Mouse (Mus musculus) embryonic facial prominence, embryonic 13.5 days (tissue): ENCODE measurements around the gene Vmn1r220. TPM values are rescaled to one million over a fixed set of nuclear protein-coding genes. Genes with fewer than 3 reads are reported as not detected.
"Not testable (repeated sequence)": the region's sequence is repeated elsewhere in the genome, so short reads cannot be mapped to it uniquely, and the experiment has no call there.

Experiments used
- ATAC-seq: fragments of 200-750 bp; cut with Nextera tagmentation; 2 replicates; pipeline ENCODE4 v1.8.0; 2017; ENCODE audit warnings: low read depth; ENCODE audit not compliant: insufficient number of reproducible peaks, insufficient read depth, low FRiP score, low TSS enrichment
- H3K27ac ChIP-seq: fragments of 300-500 bp; sonication (generic); 2 replicates; pipeline ENCODE4 v1.5.1; 2015; ENCODE audit warnings: moderate library complexity, mild to moderate bottlenecking, inconsistent platforms
- H3K27me3 ChIP-seq: fragments of 300-500 bp; sonication (generic); 2 replicates; pipeline ENCODE4 v1.6.1; 2015; ENCODE audit warnings: mild to moderate bottlenecking, inconsistent platforms
- H3K36me3 ChIP-seq: fragments of 300-500 bp; sonication (generic); 2 replicates; pipeline ENCODE4 v1.6.1; 2015; ENCODE audit warnings: mild to moderate bottlenecking, inconsistent platforms
- H3K4me1 ChIP-seq: fragments of 300-500 bp; sonication (generic); 2 replicates; pipeline ENCODE4 v1.6.1; 2015; ENCODE audit warnings: inconsistent platforms
- H3K4me2 ChIP-seq: fragments of 300-500 bp; sonication (generic); 2 replicates; pipeline ENCODE4 v1.6.1; 2015; ENCODE audit warnings: moderate library complexity, mild to moderate bottlenecking, inconsistent platforms
- H3K4me3 ChIP-seq: fragments of 300-500 bp; sonication (generic); 2 replicates; pipeline ENCODE4 v1.5.1; 2015; ENCODE audit warnings: mild to moderate bottlenecking, inconsistent platforms
- H3K9ac ChIP-seq: fragments of 300-500 bp; sonication (generic); 2 replicates; pipeline ENCODE4 v1.6.1; 2015; ENCODE audit warnings: mild to moderate bottlenecking, inconsistent platforms
- H3K9me3 ChIP-seq: fragments of 300-500 bp; sonication (generic); 2 replicates; pipeline ENCODE4 v1.6.1; 2016; ENCODE audit warnings: inconsistent platforms
- WGBS: fragments of 180-500 bp; shearing (Covaris S2); methylation state at CpG from one replicate; pipeline ENCODE4 v1.1.7; 2015; ENCODE audit warnings: mixed read lengths; 5-methylcytosine and 5-hydroxymethylcytosine counted together
- polyA plus RNA-seq: library from polyadenylated mRNA; unstranded; fragments of >200 nt; fragmentation: Nextera tagmentation; extraction: Ambion mirVana; gene quantifications from 2 replicates; pipeline ENCODE4 v1.2.1, GENCODE M21; 2015

Gene Vmn1r220
- not detected in 2 replicates for polyA plus RNA-seq

GRCm38 (mm10) chr13:23187875-23188274 lies at the start of gene Vmn1r220:
Vmn1r220 (minus strand) TSS chr13:23187975.
- no peak within 1 kb of the TSS for H3K4me2 ChIP-seq
- H3K9me3 ChIP-seq, result no peaks in the 10 kb centered on the region
- no peaks in the 10 kb centered on the region for H3K36me3 ChIP-seq
- 88% methylated on average over 2 of the region's 2 CpGs for WGBS
- H3K27me3 ChIP-seq, result no peaks in the 10 kb centered on the region
- H3K9ac ChIP-seq, result no peak within 1 kb of the TSS
- ATAC-seq, result no peak
- no peaks in the 10 kb centered on the region for H3K4me1 ChIP-seq
- H3K4me3 ChIP-seq, result no peak within 1 kb of the TSS
- no peak within 1 kb of the TSS for H3K27ac ChIP-seq

- not testable (repeated sequence) for H3K9ac ChIP-seq, H3K27me3 ChIP-seq, H3K4me3 ChIP-seq, H3K36me3 ChIP-seq, H3K4me2 ChIP-seq, H3K4me1 ChIP-seq, H3K9me3 ChIP-seq, H3K27ac ChIP-seq, ATAC-seq
Observed at GRCm38 (mm10) chr13:23235847-23236246, 48.1 kb upstream of the Vmn1r220 start, which contains the start of gene Vmn1r222. Vmn1r222 (minus strand) TSS chr13:23235947.

GRCm38 (mm10) chr13:23213827-23214226 lies 26.1 kb upstream of the Vmn1r220 start, which contains the start of gene Vmn1r221:
Vmn1r221 (plus strand) TSS chr13:23214127.
- H3K4me3 ChIP-seq, H3K27ac ChIP-seq, H3K9ac ChIP-seq, H3K9me3 ChIP-seq, H3K4me2 ChIP-seq, ATAC-seq, H3K27me3 ChIP-seq, H3K4me1 ChIP-seq, H3K36me3 ChIP-seq: not testable (repeated sequence)
- WGBS, result 86% methylated on average over 2 of the region's 2 CpGs

- not testable (repeated sequence) for H3K9ac ChIP-seq, H3K36me3 ChIP-seq, H3K4me1 ChIP-seq, H3K9me3 ChIP-seq, H3K27ac ChIP-seq, ATAC-seq, H3K4me3 ChIP-seq, H3K27me3 ChIP-seq, H3K4me2 ChIP-seq
- 67% methylated on average over 1 of the region's 1 CpGs for WGBS
Observed at GRCm38 (mm10) chr13:23203885-23204284, 16.1 kb upstream of the Vmn1r220 start.

- WGBS, result 82% methylated on average over 4 of the region's 4 CpGs
- not testable (repeated sequence) for H3K27ac ChIP-seq, H3K4me2 ChIP-seq, H3K4me3 ChIP-seq, ATAC-seq, H3K36me3 ChIP-seq, H3K4me1 ChIP-seq, H3K27me3 ChIP-seq, H3K9ac ChIP-seq, H3K9me3 ChIP-seq
Observed at GRCm38 (mm10) chr13:23166471-23166870, 21.3 kb downstream of the Vmn1r220 start.

GRCm38 (mm10) chr13:23159012-23159411 lies 28.8 kb downstream of the Vmn1r220 start, which contains the start of gene Vmn1r219:
Vmn1r219 (plus strand) TSS chr13:23159312.
- Histone ChIP-seq H3K4me3 (no peak within 1 kb of the TSS), H3K9me3 (no peaks in the 10 kb centered on the region), H3K27me3 (no peaks in the 10 kb centered on the region), H3K4me1 (no peaks in the 10 kb centered on the region), H3K9ac (no peak within 1 kb of the TSS), H3K4me2 (no peak within 1 kb of the TSS), H3K36me3 (no peaks in the 10 kb centered on the region), H3K27ac (no peak within 1 kb of the TSS)
- WGBS, result 79% methylated on average over 4 of the region's 4 CpGs
- no peak for ATAC-seq

- no peaks in the 10 kb centered on the region for H3K4me1 ChIP-seq
- ATAC-seq, result no peak
Observed at GRCm38 (mm10) chr13:23157848-23158247, 29.9 kb downstream of the Vmn1r220 start.

GRCm38 (mm10) chr13:23138880-23139279 lies 48.9 kb downstream of the Vmn1r220 start:
- H3K27ac ChIP-seq, result no peak overlapping the region
- no peak for ATAC-seq
- H3K4me1 ChIP-seq, result no peaks in the 10 kb centered on the region
- H3K27me3 ChIP-seq, result no peaks in the 10 kb centered on the region
- H3K9me3 ChIP-seq, result no peaks in the 10 kb centered on the region
- no peak overlapping the region for H3K9ac ChIP-seq
- no peak overlapping the region for H3K4me3 ChIP-seq
- H3K36me3 ChIP-seq, result no peaks in the 10 kb centered on the region
- 84% methylated on average over 2 of the region's 2 CpGs for WGBS
- no peak overlapping the region for H3K4me2 ChIP-seq

More at GRCm38 (mm10) chr13:23157848-23158247, 29.9 kb downstream of the Vmn1r220 start:
- Histone ChIP-seq H3K4me3 (no peak overlapping the region), H3K27me3 (no peaks in the 10 kb centered on the region), H3K9me3 (no peaks in the 10 kb centered on the region), H3K4me2 (no peak overlapping the region), H3K9ac (no peak overlapping the region), H3K36me3 (no peaks in the 10 kb centered on the region), H3K27ac (no peak overlapping the region)
- 72% methylated on average over 3 of the region's 3 CpGs for WGBS

- no peak for ATAC-seq
- H3K27me3 ChIP-seq, result no peaks in the 10 kb centered on the region
- no peak overlapping the region for H3K4me2 ChIP-seq
- H3K27ac ChIP-seq, result no peak overlapping the region
- H3K9ac ChIP-seq, result no peak overlapping the region
- H3K4me3 ChIP-seq, result no peak overlapping the region
- no peaks in the 10 kb centered on the region for H3K9me3 ChIP-seq
- 65% methylated on average over 1 of the region's 1 CpGs for WGBS
- H3K4me1 ChIP-seq, result no peaks in the 10 kb centered on the region
- H3K36me3 ChIP-seq, result no peaks in the 10 kb centered on the region
Observed at GRCm38 (mm10) chr13:23133501-23133900, 54.3 kb downstream of the Vmn1r220 start.

- Histone ChIP-seq H3K4me1 (no peaks in the 10 kb centered on the region), H3K36me3 (no peaks in the 10 kb centered on the region), H3K27me3 (no peaks in the 10 kb centered on the region), H3K9ac (no peak within 1 kb of the TSS), H3K4me2 (no peak within 1 kb of the TSS), H3K4me3 (no peak within 1 kb of the TSS), H3K9me3 (no peaks in the 10 kb centered on the region), H3K27ac (no peak within 1 kb of the TSS)
- no peak for ATAC-seq
- WGBS, result 65% methylated on average over 3 of the region's 3 CpGs
Observed at GRCm38 (mm10) chr13:23133099-23133498, 54.7 kb downstream of the Vmn1r220 start, which contains the start of gene Vmn1r218. Vmn1r218 (plus strand) TSS chr13:23133155.
